Mouse (Mus musculus): Measurements from ENCODE around the gene Krt90. TPM values are rescaled to one million over a fixed set of nuclear protein-coding genes. Genes with fewer than 3 reads are reported as not detected.
"Not testable (repeated sequence)": the region's sequence is repeated elsewhere in the genome, so short reads cannot be mapped to it uniquely, and the experiment has no call there.

Gene Krt90
- polyA plus RNA-seq, 1 experiment from 2014 or later, result not detected

- Histone ChIP-seq H3K27me3 (peaks cover 47% of the 10 kb centered on the region), H3K9me3 (replicated peaks) (no peaks in the 10 kb centered on the region), H3K4me3 (no peak overlapping the region), H3K9ac (no peak overlapping the region), H3K27ac (no peak overlapping the region), H3K36me3 (no peaks in the 10 kb centered on the region), H3K4me2 (no peak overlapping the region), H3K4me1 (replicated peaks) (peaks cover 5% of the 10 kb centered on the region)
- 79% methylated on average over 8 of the region's 8 CpGs for WGBS
- no peak for ATAC-seq (replicated peaks; ENCODE audit: insufficient number of reproducible peaks, insufficient read depth, low FRiP score, low read depth)
These were observed 10.6 kb downstream of the Krt90 start for GRCm38 (mm10) chr15:101552188-101552587.

DNA sequence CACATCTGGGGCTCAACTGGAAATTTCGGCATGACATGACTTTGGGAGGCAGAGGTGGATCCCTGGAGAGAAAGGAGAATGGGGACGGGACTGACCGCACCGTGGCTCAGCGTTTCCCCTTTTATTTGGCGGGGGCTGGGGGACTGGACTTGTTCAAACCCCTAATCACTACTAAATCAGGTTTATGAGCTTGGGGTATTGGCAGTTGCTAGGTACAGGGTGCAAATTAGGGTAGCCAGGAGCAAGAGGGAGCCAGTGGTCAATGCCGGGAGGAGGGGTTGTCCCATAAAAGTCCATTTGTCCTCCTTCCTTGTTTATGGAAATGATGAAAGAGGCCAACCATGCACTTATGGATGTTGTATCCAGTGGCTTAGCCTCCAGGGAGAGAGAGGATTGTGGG, 12.2 kb downstream of the Krt90 start, which contains the start of gene Krt82:
Gene Krt82 (minus strand): TSS at position 101 of the 400 bp plus-strand sequence.
- Histone ChIP-seq H3K36me3 (no peaks in the 10 kb centered on the region), H3K27ac (no peak within 1 kb of the TSS), H3K27me3 (peaks cover 47% of the 10 kb centered on the region), H3K4me2 (no peak within 1 kb of the TSS), H3K4me1 (replicated peaks) (peaks cover 5% of the 10 kb centered on the region), H3K4me3 (no peak within 1 kb of the TSS), H3K9me3 (replicated peaks) (no peaks in the 10 kb centered on the region), H3K9ac (no peak within 1 kb of the TSS)
- WGBS, result 82% methylated on average over 7 of the region's 7 CpGs
- ATAC-seq (replicated peaks; ENCODE audit: insufficient number of reproducible peaks, insufficient read depth, low FRiP score, low read depth), result no peak

DNA sequence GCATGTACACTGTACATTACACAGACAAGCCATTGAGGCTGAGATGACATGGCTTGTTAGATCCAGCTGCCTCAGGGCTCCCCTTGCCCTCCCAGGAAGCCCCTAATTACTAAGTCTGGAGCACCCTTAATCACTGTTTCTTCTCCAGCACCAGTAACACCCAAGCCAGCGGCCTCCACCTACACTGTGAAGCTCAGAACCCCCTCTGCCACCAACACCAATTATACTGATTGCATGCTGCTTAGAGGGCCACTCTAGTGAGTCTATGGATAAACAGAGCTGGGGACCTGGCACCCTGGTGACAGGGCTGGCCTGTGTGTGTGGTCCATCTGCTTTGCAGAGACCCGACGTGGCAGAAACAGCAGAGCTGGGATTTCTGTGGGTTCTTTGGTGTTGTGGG, 18.3 kb downstream of the Krt90 start:
- Histone ChIP-seq H3K9me3 (replicated peaks) (no peaks in the 10 kb centered on the region), H3K36me3 (no peaks in the 10 kb centered on the region), H3K4me3 (no peak overlapping the region), H3K4me1 (replicated peaks) (no peaks in the 10 kb centered on the region), H3K27ac (no peak overlapping the region), H3K27me3 (peaks cover 30% of the 10 kb centered on the region), H3K4me2 (no peak overlapping the region), H3K9ac (no peak overlapping the region)
- 68% methylated on average over 3 of the region's 3 CpGs for WGBS
- ATAC-seq (replicated peaks; ENCODE audit: insufficient number of reproducible peaks, insufficient read depth, low FRiP score, low read depth), result no peak

DNA sequence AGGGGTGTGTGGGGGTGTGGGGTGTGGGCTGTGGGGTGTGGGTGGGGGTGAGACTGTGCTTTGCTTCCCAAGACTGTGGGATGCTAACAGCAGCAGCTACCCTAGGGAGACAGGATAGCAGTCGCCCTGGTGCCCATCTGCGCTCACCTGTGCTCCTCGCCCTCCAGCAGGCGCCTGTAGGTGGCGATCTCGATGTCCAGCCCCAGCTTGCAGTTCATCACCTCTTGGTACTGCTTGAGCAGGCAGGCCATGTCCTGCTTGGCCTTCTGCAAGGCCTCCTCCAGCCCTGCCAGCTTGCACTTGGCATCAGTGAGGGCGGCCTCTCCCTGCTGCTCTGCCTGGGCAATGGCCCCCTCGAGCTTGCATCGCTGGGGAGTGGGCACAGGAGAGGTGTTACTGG, 20.2 kb downstream of the Krt90 start:
- Histone ChIP-seq H3K4me3 (no peak overlapping the region), H3K36me3 (no peaks in the 10 kb centered on the region), H3K27me3 (peaks cover 17% of the 10 kb centered on the region), H3K4me1 (replicated peaks) (no peaks in the 10 kb centered on the region), H3K9me3 (replicated peaks) (no peaks in the 10 kb centered on the region), H3K9ac (no peak overlapping the region), H3K4me2 (no peak overlapping the region), H3K27ac (no peak overlapping the region)
- no peak for ATAC-seq (replicated peaks; ENCODE audit: insufficient number of reproducible peaks, insufficient read depth, low FRiP score, low read depth)
- 56% methylated on average over 9 of the region's 9 CpGs for WGBS

DNA sequence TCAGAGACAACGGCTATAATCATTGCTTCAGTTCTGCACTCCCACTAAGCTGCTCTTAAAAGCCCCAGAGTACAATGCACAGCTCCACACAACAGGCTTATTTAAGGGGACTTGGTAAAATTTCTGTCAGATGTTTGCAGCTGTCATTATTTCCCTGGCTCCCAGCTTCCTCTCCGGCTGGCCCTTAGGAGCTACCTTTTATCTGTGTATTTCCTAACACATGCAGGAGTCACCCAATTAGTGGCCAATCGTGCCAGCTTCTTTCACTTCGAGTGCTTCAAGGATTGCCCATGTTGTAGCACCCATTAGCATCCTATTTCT, 24.2 kb downstream of the Krt90 start:
- WGBS, result 59% methylated on average over 4 of the region's 4 CpGs
- no peaks in the 10 kb centered on the region for H3K9me3 ChIP-seq (replicated peaks)
- H3K4me3 ChIP-seq, result no peak overlapping the region
- H3K27ac ChIP-seq, result no peak overlapping the region
- H3K9ac ChIP-seq, result no peak overlapping the region
- H3K27me3 ChIP-seq, result peaks cover 14% of the 10 kb centered on the region
- no peaks in the 10 kb centered on the region for H3K36me3 ChIP-seq
- no peak overlapping the region for H3K4me2 ChIP-seq
- no peak for ATAC-seq (replicated peaks; ENCODE audit: insufficient number of reproducible peaks, insufficient read depth, low FRiP score, low read depth)
- no peaks in the 10 kb centered on the region for H3K4me1 ChIP-seq (replicated peaks)

GRCm38 (mm10) chr15:101537864-101538579, 24.7 kb downstream of the Krt90 start:
- Histone ChIP-seq H3K27ac (no peak overlapping the region), H3K27me3 (peaks cover 14% of the 10 kb centered on the region), H3K9me3 (replicated peaks) (no peaks in the 10 kb centered on the region), H3K9ac (no peak overlapping the region), H3K36me3 (no peaks in the 10 kb centered on the region), H3K4me1 (replicated peaks) (no peaks in the 10 kb centered on the region), H3K4me3 (no peak overlapping the region), H3K4me2 (no peak overlapping the region)
- ATAC-seq (replicated peaks; ENCODE audit: insufficient number of reproducible peaks, insufficient read depth, low FRiP score, low read depth), result no peak
- 26% methylated on average over 7 of the region's 7 CpGs for WGBS

DNA sequence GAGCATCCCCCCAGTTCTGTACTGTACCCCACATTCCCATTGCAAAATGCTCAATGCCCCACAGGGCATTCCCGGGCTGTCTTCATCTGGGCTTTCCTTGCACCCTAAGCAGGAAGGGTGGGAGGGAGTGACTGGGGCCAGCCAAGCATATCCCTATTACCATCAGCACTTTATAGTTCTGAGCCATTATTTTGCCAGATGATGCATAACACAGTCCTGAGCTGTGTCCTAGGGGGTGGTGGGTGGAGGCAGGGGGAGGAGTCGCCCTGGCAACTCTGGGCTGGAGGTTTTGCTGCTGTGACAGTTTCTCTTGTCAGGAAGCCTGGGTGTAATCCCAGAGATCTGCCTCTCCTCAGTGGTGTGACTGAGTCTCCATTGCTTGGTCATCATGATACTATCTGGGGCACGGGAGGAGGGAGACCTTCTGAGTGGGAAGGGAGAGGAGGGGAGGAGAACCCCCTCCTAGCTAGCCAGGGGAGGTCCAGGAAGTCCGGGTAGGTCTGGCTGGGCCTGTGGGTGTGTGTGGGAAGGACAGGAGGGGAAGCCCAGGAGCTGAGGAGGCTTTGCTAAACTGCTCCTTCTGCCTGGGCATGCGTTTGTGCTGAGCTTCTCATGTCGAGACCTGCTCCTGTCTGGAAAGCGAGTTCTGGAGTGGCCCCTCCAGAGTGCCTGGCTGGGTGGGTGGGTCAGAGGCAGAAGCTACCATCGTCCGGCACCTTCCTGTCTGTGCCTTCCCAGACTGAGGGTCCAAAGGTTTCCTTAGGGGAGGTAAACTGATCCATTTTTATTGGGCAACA, 26.5 kb downstream of the Krt90 start:
- no peaks in the 10 kb centered on the region for H3K9me3 ChIP-seq (replicated peaks)
- H3K4me3 ChIP-seq, result no peak overlapping the region
- peaks cover 11% of the 10 kb centered on the region for H3K27me3 ChIP-seq
- 47% methylated on average over 9 of the region's 9 CpGs for WGBS
- no peaks in the 10 kb centered on the region for H3K4me1 ChIP-seq (replicated peaks)
- H3K36me3 ChIP-seq, result no peaks in the 10 kb centered on the region
- H3K27ac ChIP-seq, result no peak overlapping the region
- no peak overlapping the region for H3K4me2 ChIP-seq
- no peak for ATAC-seq (replicated peaks; ENCODE audit: insufficient number of reproducible peaks, insufficient read depth, low FRiP score, low read depth)
- H3K9ac ChIP-seq, result no peak overlapping the region

- H3K9ac ChIP-seq, result no peak within 1 kb of the TSS
- no peaks in the 10 kb centered on the region for H3K4me1 ChIP-seq (replicated peaks)
- no peak within 1 kb of the TSS for H3K4me3 ChIP-seq
- H3K27me3 ChIP-seq, result peaks cover 18% of the 10 kb centered on the region; the same call in 1 of the 2 replicates
- H3K9me3 ChIP-seq (replicated peaks), result no peaks in the 10 kb centered on the region
- H3K4me2 ChIP-seq, result no peak within 1 kb of the TSS
- no peak for ATAC-seq (replicated peaks; ENCODE audit: insufficient number of reproducible peaks, insufficient read depth, low FRiP score, low read depth)
- H3K36me3 ChIP-seq, result no peaks in the 10 kb centered on the region
- H3K27ac ChIP-seq, result no peak within 1 kb of the TSS
- WGBS, result 76% methylated on average over 7 of the region's 7 CpGs
These were observed 30.0 kb downstream of the Krt90 start, which contains the start of gene Krt84 for GRCm38 (mm10) chr15:101532720-101533119. Krt84 (minus strand) TSS chr15:101532820.

DNA sequence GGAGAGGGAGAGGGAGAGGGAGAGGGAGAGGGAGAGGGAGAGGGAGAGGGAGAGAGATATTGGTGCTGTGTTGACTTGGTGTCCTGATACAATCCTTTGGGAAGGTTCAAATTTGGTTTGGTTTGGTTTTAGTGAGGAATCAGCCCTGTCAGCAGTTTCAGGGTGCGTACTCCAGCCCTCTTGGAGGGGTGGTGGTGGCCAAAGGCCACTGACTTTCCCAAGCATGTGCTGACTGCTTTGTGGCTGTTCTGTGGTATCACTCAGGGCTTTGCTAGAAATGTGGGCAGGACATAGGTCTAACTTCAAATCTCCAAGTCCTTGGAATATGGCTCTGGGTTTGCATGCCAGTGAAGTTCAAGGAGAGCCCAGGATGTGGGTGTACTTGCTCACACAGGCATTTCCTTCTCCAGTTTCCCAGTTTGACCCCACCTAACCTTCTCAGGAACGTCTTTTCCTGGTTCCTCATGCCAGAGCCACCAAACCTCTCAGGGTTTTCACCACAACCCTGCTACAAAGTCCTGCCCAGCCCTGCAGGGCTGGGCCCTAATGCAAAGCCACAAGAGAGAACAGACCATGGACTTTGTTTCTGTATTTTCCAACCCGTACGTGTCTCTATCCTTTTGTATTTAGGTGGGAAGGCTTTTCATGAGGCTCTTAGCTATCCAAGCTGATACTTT, 40.1 kb downstream of the Krt90 start:
- ATAC-seq (replicated peaks; ENCODE audit: insufficient number of reproducible peaks, insufficient read depth, low FRiP score, low read depth), result no peak
- WGBS, result 63% methylated on average over 4 of the region's 4 CpGs
- Histone ChIP-seq H3K27me3 (peaks cover 39% of the 10 kb centered on the region), H3K36me3 (no peaks in the 10 kb centered on the region), H3K4me3 (no peak overlapping the region), H3K9me3 (replicated peaks) (no peaks in the 10 kb centered on the region), H3K4me2 (no peak overlapping the region), H3K9ac (no peak overlapping the region), H3K4me1 (replicated peaks) (no peaks in the 10 kb centered on the region), H3K27ac (no peak overlapping the region)

GRCm38 (mm10) chr15:101519792-101520191, 43.0 kb downstream of the Krt90 start:
- Histone ChIP-seq H3K4me3 (no peak overlapping the region), H3K27me3 (peaks cover 22% of the 10 kb centered on the region), H3K9ac (no peak overlapping the region), H3K9me3 (replicated peaks) (no peaks in the 10 kb centered on the region), H3K36me3 (no peaks in the 10 kb centered on the region), H3K4me2 (no peak overlapping the region), H3K27ac (no peak overlapping the region), H3K4me1 (replicated peaks) (no peaks in the 10 kb centered on the region)
- 10% methylated on average over 2 of the region's 2 CpGs for WGBS
- ATAC-seq (replicated peaks; ENCODE audit: insufficient number of reproducible peaks, insufficient read depth, low FRiP score, low read depth), result no peak

DNA sequence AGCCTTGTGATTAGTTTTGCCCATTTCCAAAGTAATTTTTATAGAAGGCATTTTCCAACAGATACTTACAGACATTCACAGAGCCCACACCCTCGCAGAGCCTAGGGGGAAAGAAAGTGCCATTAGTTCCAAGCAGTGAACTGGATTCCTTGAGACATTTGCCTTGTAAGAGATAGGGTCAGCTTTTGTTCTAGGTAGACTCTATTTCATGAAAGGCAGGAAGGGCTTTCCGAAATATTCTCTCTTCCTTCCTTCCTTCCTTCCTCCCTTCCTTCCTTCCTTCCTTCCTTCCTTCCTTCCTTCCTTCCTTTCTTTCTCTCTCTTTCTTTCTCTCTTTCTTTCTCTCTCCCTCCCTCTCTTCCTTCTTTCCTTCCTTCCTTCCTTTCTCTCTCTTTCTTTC, 45.6 kb downstream of the Krt90 start, which contains the start of gene Gm49425:
Gene Gm49425 (minus strand): TSS at position 101 of the 400 bp plus-strand sequence.
- WGBS, result 55% methylated on average over 2 of the region's 2 CpGs
- not testable (repeated sequence) for H3K9ac ChIP-seq; H3K4me3 ChIP-seq; H3K4me1 ChIP-seq (replicated peaks); H3K27ac ChIP-seq; ATAC-seq (replicated peaks; ENCODE audit: insufficient number of reproducible peaks, insufficient read depth, low FRiP score, low read depth); H3K36me3 ChIP-seq; H3K9me3 ChIP-seq (replicated peaks); H3K4me2 ChIP-seq
- peaks cover 15% of the 10 kb centered on the region for H3K27me3 ChIP-seq

Measured in heart, embryonic 15.5 days (tissue).